Mouse (Mus musculus): ENCODE measurements around the gene Tnfsf12. TPM values are rescaled to one million over a fixed set of nuclear protein-coding genes. Genes with fewer than 3 reads are reported as not detected.

The Tnfsf12 gene
- total RNA-seq, 2 experiments from 2014 or later: 0.17 to 1.3 TPM

DNA sequence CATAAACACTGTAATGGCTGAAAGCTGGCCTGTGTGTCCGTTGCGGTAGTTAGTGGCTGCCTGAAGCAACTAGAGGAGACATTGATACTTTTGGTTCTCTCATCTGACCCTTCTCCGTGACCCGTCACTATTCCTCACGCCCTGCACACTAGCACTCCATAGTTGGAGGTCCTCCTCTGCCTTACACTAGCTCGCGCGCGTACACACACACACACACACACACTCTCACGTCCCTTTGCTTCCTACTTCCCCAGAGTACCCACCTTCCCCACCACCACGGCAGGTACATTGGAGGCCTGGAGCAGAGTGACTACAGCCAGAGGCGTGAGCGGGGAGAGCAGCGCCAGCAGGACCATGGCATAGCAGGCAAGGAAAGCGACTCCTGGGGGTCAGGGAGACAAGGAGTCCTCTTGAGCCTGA lies 38.2 kb downstream of the Tnfsf12 start:
- ATAC-seq (replicated peaks; ENCODE audit: low FRiP score, poor library complexity, severe bottlenecking): peak; percentile 10

DNA sequence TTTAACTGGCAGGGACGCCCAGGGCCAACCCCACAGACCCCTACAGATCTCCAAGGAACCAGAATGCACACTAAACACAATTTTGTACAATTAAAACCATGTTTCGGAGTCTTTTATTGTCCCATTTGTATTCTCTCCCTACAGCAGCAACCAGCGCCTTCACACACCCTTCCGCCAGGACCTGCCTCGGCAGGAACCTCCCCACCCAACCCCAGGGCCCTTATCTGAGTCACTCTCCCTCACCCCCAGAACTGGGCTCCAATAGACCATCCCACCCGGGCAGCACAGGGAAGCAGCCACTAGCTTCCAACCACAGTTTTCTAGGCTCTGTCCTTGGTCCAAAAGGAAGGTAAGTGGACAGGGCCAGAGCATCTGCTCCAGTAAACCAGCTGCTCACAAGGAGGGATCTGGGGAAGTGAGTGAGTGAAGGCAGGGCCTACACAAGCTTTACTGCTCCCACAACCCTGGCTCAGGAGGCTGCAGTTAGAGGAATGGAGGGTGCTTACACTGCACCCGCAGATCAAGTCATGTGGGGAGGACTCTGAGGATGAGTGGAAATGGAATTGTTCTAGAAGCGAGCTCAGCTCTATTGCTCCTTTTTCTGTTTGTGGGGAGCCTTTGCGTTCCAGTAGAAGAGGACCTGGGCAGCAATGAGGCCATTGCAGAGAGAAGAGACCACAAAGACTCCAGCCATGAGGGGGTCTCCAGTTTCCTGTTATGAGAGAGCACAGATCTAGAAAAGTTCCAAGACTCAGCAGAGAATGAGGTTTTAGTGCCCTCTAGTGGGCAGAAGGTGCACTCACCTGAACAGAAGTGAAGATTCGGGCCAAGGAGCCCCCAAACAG lies 38.8 kb downstream of the Tnfsf12 start:
- peak; percentile 61 for ATAC-seq (replicated peaks; ENCODE audit: low FRiP score, poor library complexity, severe bottlenecking)

DNA sequence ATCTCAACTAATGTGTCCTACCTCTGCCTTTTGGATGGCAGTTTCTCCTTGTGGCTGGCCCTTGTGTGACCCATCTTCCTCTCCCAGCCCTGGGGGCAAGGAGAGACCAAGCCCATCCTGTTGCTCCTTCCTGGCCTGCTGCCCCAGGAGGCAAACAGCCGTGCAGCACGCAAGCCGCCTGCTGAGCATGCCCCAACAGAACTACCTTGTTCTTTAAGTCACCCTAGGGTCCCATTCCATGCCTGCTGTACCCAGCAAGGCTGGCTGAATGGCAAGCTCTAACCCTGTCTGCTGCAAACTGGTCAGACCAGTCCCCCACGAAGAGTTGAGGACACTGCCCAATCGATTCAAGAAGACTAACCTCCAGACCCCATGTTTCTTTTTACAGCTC lies 39.6 kb downstream of the Tnfsf12 start:
- ATAC-seq (replicated peaks; ENCODE audit: low FRiP score, poor library complexity, severe bottlenecking): no peak

DNA sequence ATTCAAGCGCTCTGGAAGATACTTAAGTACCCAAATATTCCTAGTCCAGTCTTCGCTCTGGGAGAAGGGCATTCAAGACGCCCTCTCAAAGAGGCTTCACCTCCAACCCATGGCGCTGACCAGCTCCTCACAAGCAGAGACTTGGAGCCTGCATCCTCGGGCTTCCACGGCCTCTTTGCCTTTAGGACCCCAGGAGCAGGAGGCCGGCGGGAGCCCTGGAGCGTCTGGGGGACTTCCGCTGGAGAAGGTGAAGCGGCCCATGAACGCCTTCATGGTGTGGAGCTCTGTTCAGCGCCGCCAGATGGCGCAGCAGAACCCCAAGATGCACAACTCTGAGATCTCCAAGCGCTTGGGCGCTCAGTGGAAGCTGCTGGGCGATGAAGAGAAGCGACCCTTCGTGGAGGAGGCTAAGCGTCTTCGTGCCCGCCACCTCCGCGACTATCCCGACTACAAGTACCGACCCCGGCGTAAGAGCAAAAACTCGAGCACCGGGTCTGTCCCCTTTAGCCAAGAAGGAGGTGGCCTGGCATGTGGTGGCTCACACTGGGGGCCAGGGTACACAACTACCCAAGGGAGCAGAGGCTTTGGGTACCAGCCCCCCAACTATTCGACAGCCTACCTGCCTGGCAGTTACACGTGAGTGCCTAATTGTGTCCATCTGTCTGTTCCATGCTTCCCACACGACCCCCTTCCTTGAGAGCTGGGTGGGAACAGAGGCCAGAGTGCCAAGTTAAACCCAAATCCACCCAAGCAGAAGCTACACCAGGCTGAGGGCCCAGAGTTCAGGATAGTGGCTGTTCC lies 40.2 kb downstream of the Tnfsf12 start, which contains the start of gene Sox15:
Sox15 (plus strand) TSS at position 51 of the 801 bp plus-strand sequence.
- ATAC-seq (replicated peaks; ENCODE audit: low FRiP score, poor library complexity, severe bottlenecking): peak; percentile 55

DNA sequence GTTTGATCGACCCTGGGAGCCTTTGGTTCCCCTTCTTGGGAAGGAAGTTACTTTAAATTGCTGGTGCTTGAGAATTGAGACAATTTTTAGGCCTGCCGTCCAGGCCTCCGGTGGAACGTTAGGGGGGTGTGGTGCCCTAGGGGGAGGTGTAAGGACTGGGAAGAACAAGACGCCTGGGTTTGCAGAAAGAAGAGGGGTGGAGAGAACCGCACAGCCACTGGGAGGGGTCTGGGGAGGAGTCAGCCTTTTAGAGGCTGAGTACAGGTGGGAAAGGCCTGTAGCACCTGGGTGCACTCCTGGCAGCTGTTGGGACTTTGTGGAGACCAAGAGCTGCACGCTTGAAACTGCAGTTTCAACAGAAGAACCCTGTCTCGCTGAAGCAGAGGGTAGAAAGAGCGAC lies 40.9 kb downstream of the Tnfsf12 start:
- no peak for ATAC-seq (replicated peaks; ENCODE audit: low FRiP score, poor library complexity, severe bottlenecking)

DNA sequence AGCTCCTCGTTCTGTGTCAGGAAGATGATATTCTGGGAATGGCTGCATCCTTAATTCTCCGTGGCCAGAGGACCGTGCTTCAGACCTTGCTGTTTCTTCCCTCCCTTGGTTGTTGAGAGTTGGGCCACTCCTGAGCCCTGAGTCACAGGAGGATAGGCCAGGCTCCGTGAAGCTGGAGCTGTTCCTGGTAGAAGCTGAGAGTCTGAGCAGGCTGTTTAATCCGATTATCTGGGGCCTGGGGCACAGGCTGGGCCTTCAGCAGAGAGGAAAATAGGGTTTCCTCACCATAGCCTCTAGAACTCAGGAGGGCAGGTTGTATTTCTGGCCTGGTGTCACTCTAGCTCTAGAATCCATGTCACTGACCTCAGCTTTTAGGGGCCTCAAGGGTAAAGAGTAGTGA lies 42.2 kb downstream of the Tnfsf12 start:
- no peak for ATAC-seq (replicated peaks; ENCODE audit: low FRiP score, poor library complexity, severe bottlenecking)

DNA sequence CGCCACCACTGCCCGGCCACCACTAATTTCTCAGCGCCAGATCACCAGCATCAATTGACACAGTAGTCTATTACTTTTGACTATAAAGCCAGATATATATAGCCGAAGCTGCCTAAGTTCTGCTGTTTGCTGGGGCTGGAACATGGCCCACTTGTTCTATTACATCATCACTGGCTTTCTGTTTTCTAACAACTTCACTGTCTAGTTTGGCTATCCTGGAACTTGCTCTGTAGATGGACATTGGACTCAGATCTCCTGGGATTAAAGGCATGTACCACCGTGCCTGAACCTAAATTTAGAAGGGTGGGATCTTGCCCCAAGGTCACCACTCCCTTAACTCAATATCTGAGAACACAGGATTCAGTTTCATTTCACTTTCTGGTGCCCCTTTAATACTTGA lies 49.8 kb downstream of the Tnfsf12 start:
- ATAC-seq (replicated peaks; ENCODE audit: low FRiP score, poor library complexity, severe bottlenecking): no peak

Other genes with a start within 250 kb of the Tnfsf12 start
Only the 30 nearest of the 36 such genes appear.
- not detected in 2 replicates for gene Dnah2, start 146.7 kb downstream of the Tnfsf12 start, total RNA-seq (2015; ENCODE audit: low replicate concordance)
- gene Dnah2, start 146.7 kb downstream of the Tnfsf12 start, total RNA-seq (2017; ENCODE audit: low replicate concordance): not detected in 2 replicates
- 1.2 TPM in 1 of 2 replicates, not detected in the other for gene Efnb3, start 135.6 kb downstream of the Tnfsf12 start, total RNA-seq (2015; ENCODE audit: low replicate concordance)
- 1.3 and 2.2 TPM in 2 replicates for gene Efnb3, start 135.6 kb downstream of the Tnfsf12 start, total RNA-seq (2017; ENCODE audit: low replicate concordance)
- 18.4 and 21.3 TPM in 2 replicates for gene Wrap53, start 115.6 kb downstream of the Tnfsf12 start, total RNA-seq (2015; ENCODE audit: low replicate concordance)
- 7.7 and 8.9 TPM in 2 replicates for gene Wrap53, start 115.6 kb downstream of the Tnfsf12 start, total RNA-seq (2017; ENCODE audit: low replicate concordance)
- 44.6 and 56.8 TPM in 2 replicates for gene Trp53, start 115.5 kb downstream of the Tnfsf12 start, total RNA-seq (2015; ENCODE audit: low replicate concordance)
- 25.1 and 28.0 TPM in 2 replicates for gene Trp53, start 115.5 kb downstream of the Tnfsf12 start, total RNA-seq (2017; ENCODE audit: low replicate concordance)
- gene Atp1b2, start 89.9 kb downstream of the Tnfsf12 start, total RNA-seq (2015; ENCODE audit: low replicate concordance): 10.6 and 24.0 TPM in 2 replicates
- gene Atp1b2, start 89.9 kb downstream of the Tnfsf12 start, total RNA-seq (2017; ENCODE audit: low replicate concordance): 1.2 and 4.0 TPM in 2 replicates
- not detected in 2 replicates for gene Shbg, start 77.9 kb downstream of the Tnfsf12 start, total RNA-seq (2015; ENCODE audit: low replicate concordance)
- 0.51 TPM in 1 of 2 replicates, not detected in the other for gene Shbg, start 77.9 kb downstream of the Tnfsf12 start, total RNA-seq (2017; ENCODE audit: low replicate concordance)
- gene Sat2, start 73.8 kb downstream of the Tnfsf12 start, total RNA-seq (2015; ENCODE audit: low replicate concordance): not detected in 2 replicates
- 0.70 TPM in 1 of 2 replicates, not detected in the other for gene Sat2, start 73.8 kb downstream of the Tnfsf12 start, total RNA-seq (2017; ENCODE audit: low replicate concordance)
- 12.3 and 19.2 TPM in 2 replicates for gene Fxr2, start 62.9 kb downstream of the Tnfsf12 start, total RNA-seq (2015; ENCODE audit: low replicate concordance)
- gene Fxr2, start 62.9 kb downstream of the Tnfsf12 start, total RNA-seq (2017; ENCODE audit: low replicate concordance): 14.4 and 26.6 TPM in 2 replicates
- not detected in 2 replicates for gene Sox15, start 40.5 kb downstream of the Tnfsf12 start, total RNA-seq (2015; ENCODE audit: low replicate concordance)
- gene Sox15, start 40.5 kb downstream of the Tnfsf12 start, total RNA-seq (2017; ENCODE audit: low replicate concordance): not detected in 2 replicates
- 2.9 and 15.6 TPM in 2 replicates for gene Mpdu1, start 33.2 kb downstream of the Tnfsf12 start, total RNA-seq (2015; ENCODE audit: low replicate concordance)
- gene Mpdu1, start 33.2 kb downstream of the Tnfsf12 start, total RNA-seq (2017; ENCODE audit: low replicate concordance): 6.4 and 19.6 TPM in 2 replicates
- 42.6 and 48.8 TPM in 2 replicates for gene Cd68, start 29.7 kb downstream of the Tnfsf12 start, total RNA-seq (2015; ENCODE audit: low replicate concordance)
- 20.9 and 44.4 TPM in 2 replicates for gene Cd68, start 29.7 kb downstream of the Tnfsf12 start, total RNA-seq (2017; ENCODE audit: low replicate concordance)
- gene Eif4a1, start 23.4 kb downstream of the Tnfsf12 start, total RNA-seq (2015; ENCODE audit: low replicate concordance): 177 and 204 TPM in 2 replicates
- gene Eif4a1, start 23.4 kb downstream of the Tnfsf12 start, total RNA-seq (2017; ENCODE audit: low replicate concordance): 163 and 169 TPM in 2 replicates
- gene Senp3, start 13.8 kb downstream of the Tnfsf12 start, total RNA-seq (2015; ENCODE audit: low replicate concordance): 46.4 and 52.3 TPM in 2 replicates
- 10.3 and 18.2 TPM in 2 replicates for gene Senp3, start 13.8 kb downstream of the Tnfsf12 start, total RNA-seq (2017; ENCODE audit: low replicate concordance)
- 9.2 and 17.9 TPM in 2 replicates for gene Tnfsf13, start 10.1 kb downstream of the Tnfsf12 start, total RNA-seq (2015; ENCODE audit: low replicate concordance)
- gene Tnfsf13, start 10.1 kb downstream of the Tnfsf12 start, total RNA-seq (2017; ENCODE audit: low replicate concordance): 0.28 and 7.8 TPM in 2 replicates
- gene Tnfsfm13, start 249 bp upstream of the Tnfsf12 start, total RNA-seq (2015; ENCODE audit: low replicate concordance): 0.38 and 4.8 TPM in 2 replicates
- gene Tnfsfm13, start 249 bp upstream of the Tnfsf12 start, total RNA-seq (2017; ENCODE audit: low replicate concordance): 2.8 and 5.2 TPM in 2 replicates
- 56.5 and 58.3 TPM in 2 replicates for gene Polr2a, start 62.8 kb upstream of the Tnfsf12 start, total RNA-seq (2015; ENCODE audit: low replicate concordance)
- gene Polr2a, start 62.8 kb upstream of the Tnfsf12 start, total RNA-seq (2017; ENCODE audit: low replicate concordance): 69.5 and 76.9 TPM in 2 replicates
- not detected in 2 replicates for gene Slc35g3, start 66.1 kb upstream of the Tnfsf12 start, total RNA-seq (2015; ENCODE audit: low replicate concordance)
- gene Slc35g3, start 66.1 kb upstream of the Tnfsf12 start, total RNA-seq (2017; ENCODE audit: low replicate concordance): not detected in 2 replicates
- 1.7 and 1.9 TPM in 2 replicates for gene Zbtb4, start 70.1 kb upstream of the Tnfsf12 start, total RNA-seq (2015; ENCODE audit: low replicate concordance)
- 0.94 and 2.4 TPM in 2 replicates for gene Zbtb4, start 70.1 kb upstream of the Tnfsf12 start, total RNA-seq (2017; ENCODE audit: low replicate concordance)
- 4.0 TPM in 1 of 2 replicates, not detected in the other for gene Chrnb1, start 100.1 kb upstream of the Tnfsf12 start, total RNA-seq (2015; ENCODE audit: low replicate concordance)
- 0.26 TPM in 1 of 2 replicates, not detected in the other for gene Chrnb1, start 100.1 kb upstream of the Tnfsf12 start, total RNA-seq (2017; ENCODE audit: low replicate concordance)
- gene Fgf11, start 106.0 kb upstream of the Tnfsf12 start, total RNA-seq (2015; ENCODE audit: low replicate concordance): not detected in 2 replicates
- gene Fgf11, start 106.0 kb upstream of the Tnfsf12 start, total RNA-seq (2017; ENCODE audit: low replicate concordance): not detected in 2 replicates
- not detected in 2 replicates for gene Tmem102, start 109.8 kb upstream of the Tnfsf12 start, total RNA-seq (2015; ENCODE audit: low replicate concordance)
- not detected in 2 replicates for gene Tmem102, start 109.8 kb upstream of the Tnfsf12 start, total RNA-seq (2017; ENCODE audit: low replicate concordance)
- gene Gm39566, start 119.4 kb upstream of the Tnfsf12 start, total RNA-seq (2015; ENCODE audit: low replicate concordance): 0.42 TPM in 1 of 2 replicates, not detected in the other
- 0.14 TPM in 1 of 2 replicates, not detected in the other for gene Gm39566, start 119.4 kb upstream of the Tnfsf12 start, total RNA-seq (2017; ENCODE audit: low replicate concordance)
- not detected in 2 replicates for gene Spem2, start 122.6 kb upstream of the Tnfsf12 start, total RNA-seq (2015; ENCODE audit: low replicate concordance)
- not detected in 2 replicates for gene Spem2, start 122.6 kb upstream of the Tnfsf12 start, total RNA-seq (2017; ENCODE audit: low replicate concordance)
- not detected in 2 replicates for gene Spem1, start 126.3 kb upstream of the Tnfsf12 start, total RNA-seq (2015; ENCODE audit: low replicate concordance)
- not detected in 2 replicates for gene Spem1, start 126.3 kb upstream of the Tnfsf12 start, total RNA-seq (2017; ENCODE audit: low replicate concordance)
- gene Nlgn2, start 141.9 kb upstream of the Tnfsf12 start, total RNA-seq (2015; ENCODE audit: low replicate concordance): 0.19 and 0.42 TPM in 2 replicates
- 0.28 and 1.1 TPM in 2 replicates for gene Nlgn2, start 141.9 kb upstream of the Tnfsf12 start, total RNA-seq (2017; ENCODE audit: low replicate concordance)
- 142 and 218 TPM in 2 replicates for gene Tmem256, start 142.7 kb upstream of the Tnfsf12 start, total RNA-seq (2015; ENCODE audit: low replicate concordance)
- gene Tmem256, start 142.7 kb upstream of the Tnfsf12 start, total RNA-seq (2017; ENCODE audit: low replicate concordance): 57.1 and 181 TPM in 2 replicates
- gene Plscr3, start 150.5 kb upstream of the Tnfsf12 start, total RNA-seq (2015; ENCODE audit: low replicate concordance): 12.5 and 17.6 TPM in 2 replicates
- gene Plscr3, start 150.5 kb upstream of the Tnfsf12 start, total RNA-seq (2017; ENCODE audit: low replicate concordance): 5.9 and 11.4 TPM in 2 replicates
- gene Tnk1, start 162.9 kb upstream of the Tnfsf12 start, total RNA-seq (2015; ENCODE audit: low replicate concordance): 15.5 and 19.6 TPM in 2 replicates
- gene Tnk1, start 162.9 kb upstream of the Tnfsf12 start, total RNA-seq (2017; ENCODE audit: low replicate concordance): 8.3 and 13.8 TPM in 2 replicates
- gene Tmem95, start 182.2 kb upstream of the Tnfsf12 start, total RNA-seq (2015; ENCODE audit: low replicate concordance): not detected in 2 replicates
- gene Tmem95, start 182.2 kb upstream of the Tnfsf12 start, total RNA-seq (2017; ENCODE audit: low replicate concordance): not detected in 2 replicates
- 1.3 and 2.1 TPM in 2 replicates for gene Kctd11, start 185.6 kb upstream of the Tnfsf12 start, total RNA-seq (2015; ENCODE audit: low replicate concordance)
- 0.42 and 0.77 TPM in 2 replicates for gene Kctd11, start 185.6 kb upstream of the Tnfsf12 start, total RNA-seq (2017; ENCODE audit: low replicate concordance)

Data from erythroblast, adult 5-6 weeks (primary cell).